Mouse (Mus musculus) testis, adult 2 months (tissue): Measurements from ENCODE around the gene Tmbim1.

Experiments
- CTCF ChIP-seq: fragments of 200-500 bp; IDR thresholded peaks from 2 replicates; pipeline ENCODE4 v1.5.1; 2012; ENCODE audit warnings: low read depth, mild to moderate bottlenecking, inconsistent platforms, low read length, moderate library complexity; ENCODE audit not compliant: control insufficient read depth, insufficient read depth, insufficient replicate concordance
- POLR2A ChIP-seq: fragments of 200-500 bp; IDR thresholded peaks from 2 replicates; pipeline ENCODE4 v1.6.1; 2012; ENCODE audit warnings: low read depth, mild to moderate bottlenecking, inconsistent platforms, low read length, moderate library complexity; ENCODE audit not compliant: control insufficient read depth

DNA sequence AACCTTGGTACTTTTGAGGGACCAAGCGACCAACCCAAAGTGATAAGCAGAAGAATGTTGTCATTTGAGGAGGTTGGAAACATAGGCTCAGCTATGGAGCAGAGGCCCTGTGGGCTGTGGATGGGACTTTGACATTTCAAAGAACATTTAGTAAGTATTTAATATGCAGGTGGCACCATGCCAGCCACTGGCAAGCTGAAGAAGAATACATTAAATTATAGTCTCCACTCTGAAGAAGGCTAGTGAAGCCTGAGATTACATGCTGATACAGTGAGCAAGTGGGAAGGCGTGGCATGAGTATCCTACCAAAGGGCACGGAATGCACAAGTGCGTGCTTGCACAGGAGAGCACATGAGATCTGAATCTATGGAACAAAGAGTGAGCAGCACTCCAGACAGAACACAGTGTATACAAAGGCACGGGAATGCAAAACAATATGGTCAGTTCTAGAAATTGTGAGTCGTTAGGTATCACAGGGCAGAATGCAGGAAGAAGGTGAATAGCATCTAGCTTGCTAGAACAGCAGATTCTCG lies 24.5 kb upstream of the Tmbim1 start:
- no peak for TF ChIP-seq CTCF
- no peak for TF ChIP-seq POLR2A
